Mouse (Mus musculus): Measurements from ENCODE around the gene Snapc3. TPM values are rescaled to one million over a fixed set of nuclear protein-coding genes. Genes with fewer than 3 reads are reported as not detected.

The Snapc3 gene
- polyA plus RNA-seq, 1 experiment from 2014 or later = 14.7 TPM

- DNase-seq (ENCODE audit: low spot score) (no peak), ATAC-seq (ENCODE audit: low FRiP score, low TSS enrichment) (no peak)
- Histone ChIP-seq H3K9me3 (ENCODE audit: control insufficient read depth, low read length) (no peaks in the 10 kb centered on the region), H3K4me3 (ENCODE audit: low read depth, low read length) (no peak overlapping the region), H3K27ac (replicated peaks) (no peak overlapping the region), H3K36me3 (ENCODE audit: control insufficient read depth, insufficient read depth, low read length) (0 out of 2 replicates have a peak, but pooled peaks cover 9% of the 10 kb centered on the region), H3K4me2 (replicated peaks; ENCODE audit: low read depth) (no peak overlapping the region), H3K4me1 (replicated peaks; ENCODE audit: control insufficient read depth, insufficient read depth) (peaks cover 1% of the 10 kb centered on the region), H3K9ac (ENCODE audit: low read length) (no peak overlapping the region), H3K27me3 (ENCODE audit: control insufficient read depth, insufficient read depth, low read length) (no peaks in the 10 kb centered on the region)
- TF ChIP-seq EP300 (optimal IDR thresholded peaks at IDR 0.05) (no peak), CTCF (IDR thresholded peaks at IDR 0.05; ENCODE audit: low read depth) (no peak)
- 93% methylated on average over 6 of the region's 6 CpGs for WGBS
These were observed 6.1 kb downstream of the Snapc3 start for GRCm38 (mm10) chr4:83423641-83424040.

- ATAC-seq (ENCODE audit: low FRiP score, low TSS enrichment) = no peak
- no peak for DNase-seq (ENCODE audit: low spot score)
- H3K27me3 ChIP-seq (ENCODE audit: control insufficient read depth, insufficient read depth, low read length) = no peaks in the 10 kb centered on the region
- H3K9ac ChIP-seq (ENCODE audit: low read length) = no peak overlapping the region
- no peak overlapping the region for H3K27ac ChIP-seq (replicated peaks)
- no peaks in the 10 kb centered on the region for H3K4me1 ChIP-seq (replicated peaks; ENCODE audit: control insufficient read depth, insufficient read depth)
- TF ChIP-seq EP300 (optimal IDR thresholded peaks at IDR 0.05) (no peak), CTCF (IDR thresholded peaks at IDR 0.05; ENCODE audit: low read depth) (no peak)
- H3K4me3 ChIP-seq (ENCODE audit: low read depth, low read length) = no peak overlapping the region
- WGBS = over 99% methylated on average over 4 of the region's 4 CpGs
- H3K4me2 ChIP-seq (replicated peaks; ENCODE audit: low read depth) = no peak overlapping the region
- H3K36me3 ChIP-seq (ENCODE audit: control insufficient read depth, insufficient read depth, low read length) = 0 out of 2 replicates have a peak, but pooled peaks cover 12% of the 10 kb centered on the region
- no peaks in the 10 kb centered on the region for H3K9me3 ChIP-seq (ENCODE audit: control insufficient read depth, low read length)
These were observed 7.6 kb downstream of the Snapc3 start for GRCm38 (mm10) chr4:83425119-83425518.

DNA sequence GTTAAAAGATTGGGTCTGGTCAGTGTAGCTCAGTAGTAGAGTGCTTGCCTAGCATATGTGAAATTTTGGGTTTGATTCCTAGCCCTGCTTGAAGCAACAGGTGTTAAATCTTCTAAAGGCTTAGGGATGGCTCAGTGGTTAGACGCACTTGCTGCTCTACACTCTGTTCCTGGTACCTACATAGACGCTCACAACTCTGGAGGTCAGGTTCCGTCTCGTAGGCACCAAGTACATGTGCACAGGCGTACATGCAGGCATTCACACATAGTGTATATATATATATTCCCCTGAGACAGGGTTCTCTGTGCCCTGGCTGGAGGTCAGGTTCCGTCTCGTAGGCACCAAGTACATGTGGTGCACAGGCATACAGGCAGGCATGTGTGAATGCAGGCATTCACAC, 9.6 kb downstream of the Snapc3 start:
- no peak overlapping the region for H3K4me2 ChIP-seq (replicated peaks; ENCODE audit: low read depth)
- WGBS = 99% methylated on average over 7 of the region's 7 CpGs
- ATAC-seq (ENCODE audit: low FRiP score, low TSS enrichment) = no peak
- DNase-seq (ENCODE audit: low spot score) = no peak
- 0 out of 2 replicates have a peak, but pooled peaks cover 12% of the 10 kb centered on the region for H3K36me3 ChIP-seq (ENCODE audit: control insufficient read depth, insufficient read depth, low read length)
- TF ChIP-seq EP300 (optimal IDR thresholded peaks at IDR 0.05) = no peak
- TF ChIP-seq CTCF (IDR thresholded peaks at IDR 0.05; ENCODE audit: low read depth) = no peak
- no peak overlapping the region for H3K27ac ChIP-seq (replicated peaks)
- H3K4me3 ChIP-seq (ENCODE audit: low read depth, low read length) = no peak overlapping the region
- no peaks in the 10 kb centered on the region for H3K27me3 ChIP-seq (ENCODE audit: control insufficient read depth, insufficient read depth, low read length)
- no peaks in the 10 kb centered on the region for H3K9me3 ChIP-seq (ENCODE audit: control insufficient read depth, low read length)
- no peaks in the 10 kb centered on the region for H3K4me1 ChIP-seq (replicated peaks; ENCODE audit: control insufficient read depth, insufficient read depth)
- H3K9ac ChIP-seq (ENCODE audit: low read length) = no peak overlapping the region

GRCm38 (mm10) chr4:83427696-83428095, 10.2 kb downstream of the Snapc3 start:
- no peaks in the 10 kb centered on the region for H3K27me3 ChIP-seq (ENCODE audit: control insufficient read depth, insufficient read depth, low read length)
- 0 out of 2 replicates have a peak, but pooled peaks cover 12% of the 10 kb centered on the region for H3K36me3 ChIP-seq (ENCODE audit: control insufficient read depth, insufficient read depth, low read length)
- ATAC-seq (ENCODE audit: low FRiP score, low TSS enrichment) = no peak
- no peaks in the 10 kb centered on the region for H3K4me1 ChIP-seq (replicated peaks; ENCODE audit: control insufficient read depth, insufficient read depth)
- H3K4me3 ChIP-seq (ENCODE audit: low read depth, low read length) = no peak overlapping the region
- no peak overlapping the region for H3K4me2 ChIP-seq (replicated peaks; ENCODE audit: low read depth)
- no peak overlapping the region for H3K9ac ChIP-seq (ENCODE audit: low read length)
- no peak overlapping the region for H3K27ac ChIP-seq (replicated peaks)
- DNase-seq (ENCODE audit: low spot score) = no peak
- WGBS = 93% methylated on average over 8 of the region's 8 CpGs
- no peaks in the 10 kb centered on the region for H3K9me3 ChIP-seq (ENCODE audit: control insufficient read depth, low read length)
- TF ChIP-seq CTCF (IDR thresholded peaks at IDR 0.05; ENCODE audit: low read depth) = no peak

GRCm38 (mm10) chr4:83428845-83429244, 11.3 kb downstream of the Snapc3 start:
- Histone ChIP-seq H3K36me3 (ENCODE audit: control insufficient read depth, insufficient read depth, low read length) (0 out of 2 replicates have a peak, but pooled peaks cover 12% of the 10 kb centered on the region), H3K9ac (ENCODE audit: low read length) (no peak overlapping the region), H3K27me3 (ENCODE audit: control insufficient read depth, insufficient read depth, low read length) (no peaks in the 10 kb centered on the region), H3K4me3 (ENCODE audit: low read depth, low read length) (no peak overlapping the region), H3K27ac (replicated peaks) (no peak overlapping the region), H3K4me1 (replicated peaks; ENCODE audit: control insufficient read depth, insufficient read depth) (no peaks in the 10 kb centered on the region), H3K9me3 (ENCODE audit: control insufficient read depth, low read length) (no peaks in the 10 kb centered on the region), H3K4me2 (replicated peaks; ENCODE audit: low read depth) (no peak overlapping the region)
- 92% methylated on average over 4 of the region's 4 CpGs for WGBS
- TF ChIP-seq EP300 (optimal IDR thresholded peaks at IDR 0.05) (no peak), CTCF (IDR thresholded peaks at IDR 0.05; ENCODE audit: low read depth) (peak; percentile 47)
- no peak for DNase-seq (ENCODE audit: low spot score)
- ATAC-seq (ENCODE audit: low FRiP score, low TSS enrichment) = no peak

GRCm38 (mm10) chr4:83431950-83432349, 14.4 kb downstream of the Snapc3 start:
- no peak for ATAC-seq (ENCODE audit: low FRiP score, low TSS enrichment)
- Histone ChIP-seq H3K9me3 (ENCODE audit: control insufficient read depth, low read length) (no peaks in the 10 kb centered on the region), H3K27me3 (ENCODE audit: control insufficient read depth, insufficient read depth, low read length) (no peaks in the 10 kb centered on the region), H3K4me2 (replicated peaks; ENCODE audit: low read depth) (no peak overlapping the region), H3K36me3 (ENCODE audit: control insufficient read depth, insufficient read depth, low read length) (peaks cover 12% of the 10 kb centered on the region; the same call in 1 of the 2 replicates), H3K27ac (replicated peaks) (no peak overlapping the region), H3K4me3 (ENCODE audit: low read depth, low read length) (no peak overlapping the region), H3K4me1 (replicated peaks; ENCODE audit: control insufficient read depth, insufficient read depth) (no peaks in the 10 kb centered on the region), H3K9ac (ENCODE audit: low read length) (no peak overlapping the region)
- DNase-seq (ENCODE audit: low spot score) = no peak
- TF ChIP-seq EP300 (optimal IDR thresholded peaks at IDR 0.05) (no peak), CTCF (IDR thresholded peaks at IDR 0.05; ENCODE audit: low read depth) (no peak)
- 92% methylated on average over 7 of the region's 7 CpGs for WGBS

All from stomach, postnatal 0 days (tissue).